Mouse (Mus musculus) frontal cortex, postnatal 14 days (tissue): ENCODE measurements at regions not wholly inside any gene's neighbourhood (a gene's known extent, or its start where the extent isn't known, plus 50 kb on each side); places are given as distances from the start of the nearest gene placed in this dataset.

ENCODE experiments used
- DNase-seq, 2 experiments: peaks; one replicate each; pipeline ENCODE4 v3.0.0; 2022; ENCODE audit warnings: low spot score in 2 of 2

DNA sequence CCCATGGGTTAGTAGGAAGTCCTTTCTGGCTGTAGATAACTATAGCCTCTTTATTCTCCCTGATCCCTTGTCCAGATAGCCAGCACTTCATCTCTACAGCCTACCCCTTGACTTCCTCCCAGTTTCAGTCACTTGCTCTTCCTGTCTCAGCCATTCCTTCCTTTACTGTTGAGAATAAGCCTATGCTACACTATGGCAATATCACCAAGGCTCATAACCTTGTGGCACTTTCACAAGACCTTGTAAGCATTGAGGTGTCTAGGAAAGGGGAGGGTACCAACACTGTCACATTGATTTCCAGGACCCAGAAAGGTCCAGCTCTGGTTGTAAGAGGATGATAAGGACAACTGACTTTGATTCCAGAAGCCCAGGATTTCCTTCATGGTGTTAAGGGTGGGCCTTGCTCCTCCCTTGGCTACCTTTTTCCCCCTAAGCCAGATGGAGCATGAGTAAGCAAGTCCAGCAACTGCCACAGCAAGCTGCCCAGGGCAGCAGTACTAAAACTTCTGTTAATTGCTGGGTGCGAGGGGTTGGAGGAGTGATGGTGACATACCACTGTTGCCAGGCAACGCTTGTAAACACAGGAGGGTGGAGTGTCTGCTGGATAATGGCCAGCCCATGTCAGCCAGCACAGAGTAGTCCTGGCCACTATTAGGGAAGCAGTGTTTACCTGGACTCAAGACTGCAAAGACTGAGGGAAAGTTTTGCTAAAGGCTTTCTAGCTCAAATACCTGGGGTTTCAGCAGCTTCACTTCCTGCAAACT lies 75.7 kb downstream of the Ankrd16 start:
- DNase-seq: no peak

DNA sequence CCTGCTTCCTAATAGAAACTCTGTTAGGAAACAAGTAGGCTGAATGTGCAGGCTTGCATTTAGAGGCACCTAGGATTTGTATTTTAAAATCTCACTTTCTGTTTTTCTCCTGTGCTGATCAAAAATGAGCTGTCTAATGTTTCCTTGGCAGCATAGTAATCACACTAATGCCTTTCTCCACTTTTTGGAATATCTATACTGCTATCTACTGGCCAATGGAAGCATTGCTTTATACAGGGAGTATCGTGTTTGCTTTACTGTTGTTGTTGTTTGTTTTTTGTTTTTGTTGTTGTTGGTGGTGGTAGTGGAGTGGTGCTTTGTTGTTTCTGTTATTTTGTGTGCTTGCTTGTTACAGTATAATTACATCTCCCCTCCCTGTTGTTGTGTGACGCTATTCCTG lies 92.3 kb downstream of the Ankrd16 start:
- DNase-seq: no peak

GRCm38 (mm10) chr2:11880005-11880404 lies 102.3 kb downstream of the Ankrd16 start:
- no peak for DNase-seq

GRCm38 (mm10) chr2:11894792-11895568 lies 117.3 kb downstream of the Ankrd16 start:
- DNase-seq: no peak

GRCm38 (mm10) chr2:11899698-11900660 lies 122.3 kb downstream of the Ankrd16 start:
- DNase-seq: no peak

- no peak for DNase-seq
Observed at GRCm38 (mm10) chr2:11914782-11915181, 137.1 kb downstream of the Ankrd16 start.

DNA sequence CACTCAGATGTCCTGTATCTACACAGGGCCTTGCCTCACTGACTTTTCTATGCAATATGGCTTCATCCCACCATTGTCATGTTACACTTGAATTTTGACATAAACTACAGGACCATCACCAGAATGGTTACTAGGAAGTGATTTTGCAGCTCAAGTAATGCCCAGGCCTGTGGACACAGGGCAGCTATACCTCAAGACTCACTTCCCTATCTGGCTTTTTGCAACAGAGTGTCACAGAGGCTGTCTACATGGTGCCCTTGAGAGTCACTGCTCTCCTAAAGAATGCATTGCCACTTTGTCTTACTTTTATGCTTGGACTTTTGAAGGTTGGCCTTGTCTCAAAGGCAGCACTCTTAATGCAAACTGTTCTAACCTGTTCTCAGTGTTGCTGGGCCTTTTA lies 139.7 kb downstream of the Ankrd16 start:
- DNase-seq: no peak

GRCm38 (mm10) chr2:11918070-11918469 lies 140.4 kb downstream of the Ankrd16 start:
- DNase-seq: no peak

- no peak for DNase-seq
Observed at GRCm38 (mm10) chr2:11960777-11961176, 183.1 kb downstream of the Ankrd16 start.

- no peak for DNase-seq
Observed at GRCm38 (mm10) chr2:11965374-11965773, 187.7 kb downstream of the Ankrd16 start.

GRCm38 (mm10) chr2:11967001-11967400 lies 189.3 kb downstream of the Ankrd16 start:
- no peak for DNase-seq

DNA sequence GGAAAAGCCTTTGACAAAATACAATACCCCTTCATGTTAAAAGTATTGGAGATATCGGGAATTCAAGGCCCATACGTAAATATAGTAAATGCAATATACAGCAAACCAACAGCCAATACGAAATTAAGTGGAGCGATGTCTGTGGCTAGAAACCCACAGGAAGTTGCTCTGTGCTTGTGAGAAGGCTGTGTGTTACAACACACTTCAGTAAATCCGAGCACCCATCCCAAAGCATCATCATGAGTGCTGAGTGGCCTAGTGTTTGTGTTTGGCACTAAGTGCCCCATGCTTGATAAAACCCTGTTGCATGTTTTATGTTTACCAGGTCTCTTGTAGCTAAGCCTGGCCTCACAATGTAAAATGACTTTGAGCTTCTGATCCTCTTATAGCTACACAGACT lies 194.3 kb downstream of the Ankrd16 start:
- DNase-seq: no peak

- DNase-seq: no peak
Observed at GRCm38 (mm10) chr2:12001938-12002899, 224.5 kb downstream of the Ankrd16 start.

DNA sequence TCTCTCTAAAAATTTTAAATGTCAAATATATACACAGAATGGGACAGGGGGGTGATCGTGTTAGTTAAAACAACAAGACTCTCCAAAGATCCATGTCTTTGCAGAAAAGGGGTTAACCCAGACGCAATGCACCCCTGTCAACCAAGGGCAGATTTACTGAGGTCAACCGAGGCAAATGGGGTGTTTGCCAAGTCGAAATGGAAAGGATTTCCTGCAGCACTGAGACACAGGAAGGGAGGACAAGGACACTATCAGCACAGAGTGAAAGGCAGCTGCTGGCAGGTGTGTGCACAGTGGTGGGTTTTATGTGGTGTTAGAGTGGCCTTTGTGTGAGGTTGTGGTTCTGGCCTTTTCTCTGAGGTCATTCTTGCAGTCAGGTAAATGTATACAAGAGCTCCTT lies 226.7 kb downstream of the Ankrd16 start:
- DNase-seq: no peak

- DNase-seq: no peak
Observed at GRCm38 (mm10) chr2:12007201-12007600, 229.5 kb downstream of the Ankrd16 start.

DNA sequence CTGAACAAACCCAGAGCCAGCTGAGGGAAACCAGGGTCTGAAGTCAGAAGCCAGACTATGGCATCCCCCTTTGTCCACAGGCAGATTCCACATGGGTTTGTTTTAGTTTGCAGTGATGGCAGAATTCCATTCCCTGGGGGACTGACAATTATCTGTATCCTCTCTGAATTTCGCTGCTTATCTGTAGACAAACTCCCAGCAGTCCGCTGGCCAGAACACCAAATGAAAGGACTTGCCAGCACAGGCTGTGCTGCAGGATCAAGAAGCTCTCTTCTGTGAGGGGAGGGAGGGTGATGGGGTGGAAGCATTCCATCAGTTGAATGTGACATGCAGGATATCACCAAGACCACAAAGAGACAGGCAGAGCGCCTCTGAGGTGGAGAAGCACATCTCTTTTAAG lies 233.8 kb downstream of the Ankrd16 start:
- DNase-seq: no peak

GRCm38 (mm10) chr2:12019607-12020006 lies 241.9 kb downstream of the Ankrd16 start:
- DNase-seq: no peak

DNA sequence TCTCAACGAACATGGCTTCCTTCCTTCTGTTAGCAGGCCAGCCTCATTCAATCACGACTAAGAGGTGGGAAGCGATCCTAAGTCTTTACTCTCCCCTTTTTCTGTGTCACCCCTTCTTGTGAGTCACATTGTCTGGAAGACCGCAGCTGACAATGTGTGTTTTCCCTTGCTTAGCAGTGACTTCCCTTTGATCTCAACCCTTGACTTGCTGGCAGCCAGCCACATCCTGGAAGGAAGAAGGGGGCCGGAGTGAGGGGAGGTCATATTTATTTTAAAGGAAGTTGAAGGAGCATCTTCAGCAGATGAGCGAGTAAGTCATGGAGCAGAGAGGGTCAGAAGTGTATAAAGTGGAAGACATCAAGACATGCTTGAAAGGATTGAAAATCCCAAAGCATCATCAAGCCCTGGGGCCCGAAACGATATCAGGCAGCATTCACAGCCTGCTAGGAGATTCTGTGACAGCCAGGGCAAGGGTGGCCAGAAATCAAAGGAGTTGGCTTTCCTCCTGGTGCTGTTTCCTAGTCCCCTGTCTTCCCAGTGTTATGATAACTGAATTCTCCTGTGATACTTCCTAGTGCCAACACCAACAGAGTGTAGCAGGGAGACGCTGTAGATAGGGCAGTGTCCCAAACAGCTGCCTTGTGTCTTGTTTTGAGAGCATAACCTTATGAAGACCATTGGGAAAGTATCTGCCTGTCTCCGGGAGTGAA lies 245.9 kb downstream of the Ankrd16 start:
- DNase-seq: no peak

GRCm38 (mm10) chr2:12026220-12026619 lies 248.5 kb downstream of the Ankrd16 start:
- DNase-seq: no peak
